Mouse (Mus musculus): ENCODE measurements at regions not wholly inside any gene's neighbourhood (a gene's known extent, or its start where the extent isn't known, plus 50 kb on each side); places are given as distances from the start of the nearest gene placed in this dataset.

DNA sequence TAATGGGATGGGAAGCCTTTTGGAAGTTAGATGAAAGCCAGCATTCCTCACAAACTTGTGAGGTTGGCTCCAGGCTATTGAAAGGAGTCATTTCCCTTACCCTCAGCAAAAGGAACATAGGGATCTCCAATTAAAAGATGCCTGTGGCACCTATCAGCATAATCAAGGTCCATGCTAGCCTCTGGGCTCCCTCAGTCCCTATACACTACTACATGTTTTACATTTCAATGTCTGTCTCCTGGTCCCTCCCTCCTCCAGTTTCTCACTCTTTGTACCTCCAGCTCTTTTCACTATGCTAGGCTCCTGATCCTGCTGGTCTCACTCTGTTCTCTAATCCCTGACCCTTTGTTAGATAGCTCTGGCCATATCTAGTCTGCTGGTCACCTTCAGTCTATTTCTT is 790.6 kb downstream of the Defb40 start:
- Histone ChIP-seq H3K27ac (ENCODE audit: low read depth, low read length) (no peak overlapping the region), H3K36me3 (ENCODE audit: control insufficient read depth, insufficient read depth, low read length) (no peaks in the 10 kb centered on the region), H3K4me2 (replicated peaks; ENCODE audit: low read depth, low read length) (no peak overlapping the region), H3K9ac (ENCODE audit: low read depth, low read length) (no peak overlapping the region), H3K4me1 (replicated peaks; ENCODE audit: control insufficient read depth, insufficient read depth, low read length) (no peaks in the 10 kb centered on the region), H3K9me3 (ENCODE audit: control insufficient read depth, low read length) (no peaks in the 10 kb centered on the region), H3K4me3 (ENCODE audit: low read depth, low read length) (no peak overlapping the region), H3K27me3 (ENCODE audit: control insufficient read depth, insufficient read depth, low read length) (no peaks in the 10 kb centered on the region)
- ATAC-seq (ENCODE audit: low FRiP score) (no peak), DNase-seq (ENCODE audit: low spot score) (no peak)

DNA sequence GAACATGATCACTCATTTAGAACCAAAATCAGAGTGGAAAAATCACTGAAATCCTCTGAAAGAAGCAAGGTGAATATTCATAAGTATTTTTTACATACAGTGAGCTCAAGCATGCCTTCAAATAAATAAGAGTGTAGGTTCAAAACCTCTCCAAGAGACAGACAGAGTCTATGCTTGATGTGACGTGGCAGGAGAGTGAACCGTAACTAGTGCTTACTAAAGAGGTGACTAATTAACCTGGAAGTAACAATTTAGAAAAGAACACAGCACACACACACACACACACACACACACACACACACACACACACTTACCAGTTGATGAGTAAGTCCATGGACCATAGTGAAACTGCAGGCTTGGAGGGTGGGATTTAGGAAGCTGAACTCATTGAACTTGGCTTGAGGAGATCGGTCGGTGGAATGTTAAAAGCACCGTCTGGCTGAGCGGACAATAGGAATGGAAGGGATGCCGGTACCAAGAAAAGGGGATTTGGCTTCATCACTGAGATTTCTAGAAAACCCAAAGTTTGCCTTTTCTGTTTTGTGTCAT is 802.4 kb downstream of the Defb40 start:
- Histone ChIP-seq H3K4me2 (replicated peaks; ENCODE audit: low read depth, low read length) (no peak overlapping the region), H3K4me3 (ENCODE audit: low read depth, low read length) (no peak overlapping the region), H3K27me3 (ENCODE audit: control insufficient read depth, insufficient read depth, low read length) (no peaks in the 10 kb centered on the region), H3K4me1 (replicated peaks; ENCODE audit: control insufficient read depth, insufficient read depth, low read length) (no peaks in the 10 kb centered on the region), H3K9ac (ENCODE audit: low read depth, low read length) (no peak overlapping the region), H3K27ac (ENCODE audit: low read depth, low read length) (no peak overlapping the region), H3K9me3 (ENCODE audit: control insufficient read depth, low read length) (no peaks in the 10 kb centered on the region), H3K36me3 (ENCODE audit: control insufficient read depth, insufficient read depth, low read length) (no peaks in the 10 kb centered on the region)
- WGBS, result 85% methylated on average over 7 of the region's 7 CpGs
- ATAC-seq (ENCODE audit: low FRiP score) (no peak), DNase-seq (ENCODE audit: low spot score) (no peak)

- no peaks in the 10 kb centered on the region for H3K9me3 ChIP-seq (ENCODE audit: control insufficient read depth, low read length)
- ATAC-seq (ENCODE audit: low FRiP score) (peak; percentile 72), DNase-seq (ENCODE audit: low spot score) (peak; percentile 14)
- H3K27me3 ChIP-seq (ENCODE audit: control insufficient read depth, insufficient read depth, low read length), result no peaks in the 10 kb centered on the region
- H3K4me3 ChIP-seq (ENCODE audit: low read depth, low read length), result no peak overlapping the region
- 16% methylated on average over 6 of the region's 6 CpGs for WGBS
- no peak overlapping the region for H3K9ac ChIP-seq (ENCODE audit: low read depth, low read length)
- no peaks in the 10 kb centered on the region for H3K4me1 ChIP-seq (replicated peaks; ENCODE audit: control insufficient read depth, insufficient read depth, low read length)
- H3K4me2 ChIP-seq (replicated peaks; ENCODE audit: low read depth, low read length), result no peak overlapping the region
- H3K36me3 ChIP-seq (ENCODE audit: control insufficient read depth, insufficient read depth, low read length), result no peaks in the 10 kb centered on the region
- no peak overlapping the region for H3K27ac ChIP-seq (ENCODE audit: low read depth, low read length)
Measured at GRCm38 (mm10) chr8:18158619-18159018, 819.4 kb downstream of the Defb40 start.

DNA sequence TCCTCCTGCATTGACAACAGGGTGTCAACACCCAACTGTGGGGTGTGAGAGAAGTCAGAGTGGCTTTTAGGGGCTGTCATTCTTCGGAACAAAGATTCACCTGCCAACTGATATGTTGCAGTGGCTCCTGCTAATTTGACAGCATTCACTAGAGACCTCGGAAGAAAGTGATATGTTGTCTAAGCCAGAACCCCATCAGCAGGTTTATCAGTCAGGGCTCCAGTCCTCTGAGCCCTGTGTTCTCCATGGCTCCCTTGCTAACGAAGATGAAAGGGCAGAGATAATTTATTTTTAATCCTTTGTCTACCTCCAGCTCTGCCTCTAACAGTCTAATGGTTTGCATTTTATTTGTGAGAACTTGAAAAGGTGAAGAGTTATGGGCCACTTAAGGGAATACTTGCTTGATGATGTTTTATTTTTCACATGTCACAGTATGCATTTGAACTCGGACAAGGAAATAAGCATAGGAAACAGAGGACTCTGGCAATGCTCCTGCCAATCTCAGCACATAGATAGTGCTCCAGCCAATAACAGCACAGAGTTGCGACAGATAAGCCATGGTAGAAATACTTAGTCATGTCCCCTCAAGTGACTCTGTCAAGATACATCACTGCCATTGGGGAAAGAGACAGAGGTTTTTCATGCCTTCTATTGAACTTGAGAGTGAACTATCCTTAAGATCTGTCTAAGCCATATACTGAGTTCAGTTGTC is 862.6 kb downstream of the Defb40 start:
- Histone ChIP-seq H3K36me3 (ENCODE audit: control insufficient read depth, insufficient read depth, low read length) (no peaks in the 10 kb centered on the region), H3K27ac (ENCODE audit: low read depth, low read length) (no peak overlapping the region), H3K9me3 (ENCODE audit: control insufficient read depth, low read length) (no peaks in the 10 kb centered on the region), H3K27me3 (ENCODE audit: control insufficient read depth, insufficient read depth, low read length) (no peaks in the 10 kb centered on the region), H3K9ac (ENCODE audit: low read depth, low read length) (no peak overlapping the region), H3K4me3 (ENCODE audit: low read depth, low read length) (no peak overlapping the region), H3K4me2 (replicated peaks; ENCODE audit: low read depth, low read length) (no peak overlapping the region), H3K4me1 (replicated peaks; ENCODE audit: control insufficient read depth, insufficient read depth, low read length) (no peaks in the 10 kb centered on the region)
- DNase-seq (ENCODE audit: low spot score) (no peak), ATAC-seq (ENCODE audit: low FRiP score) (no peak)
- WGBS, result 81% methylated on average over 5 of the region's 5 CpGs

GRCm38 (mm10) chr8:18113262-18113661 is 864.8 kb downstream of the Defb40 start:
- Histone ChIP-seq H3K4me2 (replicated peaks; ENCODE audit: low read depth, low read length) (no peak overlapping the region), H3K27ac (ENCODE audit: low read depth, low read length) (no peak overlapping the region), H3K36me3 (ENCODE audit: control insufficient read depth, insufficient read depth, low read length) (no peaks in the 10 kb centered on the region), H3K27me3 (ENCODE audit: control insufficient read depth, insufficient read depth, low read length) (no peaks in the 10 kb centered on the region), H3K4me3 (ENCODE audit: low read depth, low read length) (no peak overlapping the region), H3K9me3 (ENCODE audit: control insufficient read depth, low read length) (no peaks in the 10 kb centered on the region), H3K9ac (ENCODE audit: low read depth, low read length) (no peak overlapping the region), H3K4me1 (replicated peaks; ENCODE audit: control insufficient read depth, insufficient read depth, low read length) (no peaks in the 10 kb centered on the region)
- DNase-seq (ENCODE audit: low spot score), result no peak
- ATAC-seq (ENCODE audit: low FRiP score), result no peak
- 72% methylated on average over 5 of the region's 5 CpGs for WGBS

DNA sequence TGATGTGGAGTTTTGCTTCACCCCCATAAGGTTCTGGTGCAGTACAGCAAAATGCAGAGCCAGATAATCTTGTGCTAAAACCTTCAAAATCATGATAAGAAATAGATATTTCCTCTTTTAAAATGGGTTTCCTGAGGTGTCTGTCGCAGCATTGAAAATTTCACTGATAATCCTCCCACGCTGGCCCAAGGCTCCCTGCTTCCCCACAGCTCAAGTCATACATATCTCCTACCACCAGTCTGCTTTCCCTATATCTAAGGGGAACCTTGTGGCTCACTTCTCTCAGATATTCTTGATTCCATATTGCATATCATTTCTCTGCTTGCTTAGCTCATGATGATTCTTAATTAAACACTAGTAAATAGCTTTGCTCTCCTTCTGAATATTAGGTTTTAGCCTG is 868.6 kb downstream of the Defb40 start:
- no peaks in the 10 kb centered on the region for H3K27me3 ChIP-seq (ENCODE audit: control insufficient read depth, insufficient read depth, low read length)
- no peak overlapping the region for H3K27ac ChIP-seq (ENCODE audit: low read depth, low read length)
- ATAC-seq (ENCODE audit: low FRiP score) (no peak), DNase-seq (ENCODE audit: low spot score) (no peak)
- H3K9ac ChIP-seq (ENCODE audit: low read depth, low read length), result no peak overlapping the region
- H3K4me2 ChIP-seq (replicated peaks; ENCODE audit: low read depth, low read length), result no peak overlapping the region
- 98% methylated on average over 2 of the region's 2 CpGs for whole genome bisulfite sequencing
- H3K36me3 ChIP-seq (ENCODE audit: control insufficient read depth, insufficient read depth, low read length), result no peaks in the 10 kb centered on the region
- no peak overlapping the region for H3K4me3 ChIP-seq (ENCODE audit: low read depth, low read length)
- H3K9me3 ChIP-seq (ENCODE audit: control insufficient read depth, low read length), result no peaks in the 10 kb centered on the region
- H3K4me1 ChIP-seq (replicated peaks; ENCODE audit: control insufficient read depth, insufficient read depth, low read length), result no peaks in the 10 kb centered on the region

- H3K27ac ChIP-seq (ENCODE audit: low read depth, low read length), result no peak overlapping the region
- no peak for ATAC-seq (ENCODE audit: low FRiP score)
- H3K36me3 ChIP-seq (ENCODE audit: control insufficient read depth, insufficient read depth, low read length), result no peaks in the 10 kb centered on the region
- no peaks in the 10 kb centered on the region for H3K4me1 ChIP-seq (replicated peaks; ENCODE audit: control insufficient read depth, insufficient read depth, low read length)
- no peak for DNase-seq (ENCODE audit: low spot score)
- no peak overlapping the region for H3K9ac ChIP-seq (ENCODE audit: low read depth, low read length)
- H3K27me3 ChIP-seq (ENCODE audit: control insufficient read depth, insufficient read depth, low read length), result no peaks in the 10 kb centered on the region
- H3K4me3 ChIP-seq (ENCODE audit: low read depth, low read length), result no peak overlapping the region
- no peak overlapping the region for H3K4me2 ChIP-seq (replicated peaks; ENCODE audit: low read depth, low read length)
- H3K9me3 ChIP-seq (ENCODE audit: control insufficient read depth, low read length), result no peaks in the 10 kb centered on the region
- 44% methylated on average over 2 of the region's 2 CpGs for whole genome bisulfite sequencing
Measured at GRCm38 (mm10) chr8:18106827-18107226, 871.2 kb downstream of the Defb40 start.

- DNase-seq (ENCODE audit: low spot score) (no peak), ATAC-seq (ENCODE audit: low FRiP score) (no peak)
- Histone ChIP-seq H3K9ac (ENCODE audit: low read depth, low read length) (no peak overlapping the region), H3K27ac (ENCODE audit: low read depth, low read length) (no peak overlapping the region), H3K27me3 (ENCODE audit: control insufficient read depth, insufficient read depth, low read length) (no peaks in the 10 kb centered on the region), H3K4me2 (replicated peaks; ENCODE audit: low read depth, low read length) (no peak overlapping the region), H3K4me1 (replicated peaks; ENCODE audit: control insufficient read depth, insufficient read depth, low read length) (no peaks in the 10 kb centered on the region), H3K4me3 (ENCODE audit: low read depth, low read length) (no peak overlapping the region), H3K9me3 (ENCODE audit: control insufficient read depth, low read length) (no peaks in the 10 kb centered on the region), H3K36me3 (ENCODE audit: control insufficient read depth, insufficient read depth, low read length) (no peaks in the 10 kb centered on the region)
- 77% methylated on average over 3 of the region's 3 CpGs for WGBS
Measured at GRCm38 (mm10) chr8:18065456-18065855, 912.6 kb downstream of the Defb40 start.

DNA sequence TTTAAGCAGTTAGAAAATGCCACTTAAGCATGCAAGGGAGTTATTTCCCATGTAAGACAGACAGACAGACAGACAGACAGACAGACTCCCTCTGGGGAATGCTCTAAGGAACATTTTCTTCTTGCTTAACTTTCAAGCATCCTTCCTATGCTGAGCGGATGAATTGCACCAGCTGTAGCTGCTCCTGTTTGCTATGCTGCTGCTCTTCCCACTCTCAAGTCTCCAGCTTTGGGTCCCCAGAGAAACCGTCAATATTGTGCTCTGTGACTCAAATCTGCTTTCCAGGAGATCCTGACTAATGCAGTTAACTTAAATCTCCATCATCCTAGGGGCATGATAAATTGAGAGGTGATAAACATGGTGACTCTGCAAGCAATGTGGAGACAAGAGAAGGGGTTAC is 918.5 kb downstream of the Defb40 start:
- WGBS, result 89% methylated on average over 2 of the region's 2 CpGs
- Histone ChIP-seq H3K27me3 (ENCODE audit: control insufficient read depth, insufficient read depth, low read length) (no peaks in the 10 kb centered on the region), H3K36me3 (ENCODE audit: control insufficient read depth, insufficient read depth, low read length) (no peaks in the 10 kb centered on the region), H3K4me3 (ENCODE audit: low read depth, low read length) (no peak overlapping the region), H3K4me2 (replicated peaks; ENCODE audit: low read depth, low read length) (no peak overlapping the region), H3K27ac (ENCODE audit: low read depth, low read length) (no peak overlapping the region), H3K4me1 (replicated peaks; ENCODE audit: control insufficient read depth, insufficient read depth, low read length) (no peaks in the 10 kb centered on the region), H3K9me3 (ENCODE audit: control insufficient read depth, low read length) (no peaks in the 10 kb centered on the region), H3K9ac (ENCODE audit: low read depth, low read length) (no peak overlapping the region)
- ATAC-seq (ENCODE audit: low FRiP score) (no peak), DNase-seq (ENCODE audit: low spot score) (no peak)
